Mouse (Mus musculus) urinary bladder, postnatal 10 days (tissue): ENCODE data around the gene Gtf2ird1.

ENCODE experiments used
- DNase-seq: peaks from one replicate; pipeline ENCODE4 v3.0.0; 2022; ENCODE audit warnings: low spot score

Gtf2ird1 gene

GRCm38 (mm10) chr5:134313451-134314067, 143.0 kb downstream of the Gtf2ird1 start:
- peak; percentile 80 for DNase-seq

GRCm38 (mm10) chr5:134312691-134313450, 143.6 kb downstream of the Gtf2ird1 start:
- DNase-seq = no peak

- DNase-seq = no peak
Observed at GRCm38 (mm10) chr5:134311894-134312411, 144.6 kb downstream of the Gtf2ird1 start.

GRCm38 (mm10) chr5:134310201-134310600, 146.3 kb downstream of the Gtf2ird1 start:
- DNase-seq = no peak

- DNase-seq = no peak
Observed at GRCm38 (mm10) chr5:134309345-134309744, 147.2 kb downstream of the Gtf2ird1 start.
